32 mouse cellular contexts compared by ENCODE assay signal in the genomic region with DNA sequence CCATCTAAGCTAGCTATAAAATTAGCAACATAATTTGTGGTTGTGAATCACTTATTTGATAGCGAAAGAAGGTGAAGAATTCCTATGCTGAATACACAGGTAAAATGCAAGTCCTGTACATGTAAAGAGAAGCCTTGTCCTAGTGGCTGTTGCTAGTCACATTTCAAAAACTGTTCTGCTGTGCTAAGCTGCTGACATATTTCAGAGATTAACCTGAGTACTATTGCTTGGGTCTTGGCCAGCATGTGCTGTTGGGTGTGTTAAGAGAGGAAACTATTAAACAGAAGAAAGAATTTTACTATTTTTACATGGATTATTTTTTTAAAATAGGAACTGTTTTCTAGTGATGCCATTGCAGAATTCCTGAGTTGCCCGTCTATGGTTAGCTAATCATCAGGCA.
"Had no signal": no experiment of that assay in that cellular context is flagged by ENCODE, and none has a peak within 500 bp of the region (broad histone marks: within the 10 kb centered on the region; RNA-seq: fewer than 3 reads in every experiment).

No protein-coding gene starts in this region.

- DNase-seq: left cerebral cortex, postnatal 4 days; liver; liver, embryonic 13.5 days; liver, postnatal 0 days; lung, adult 18-20 months; lung, adult 2 months; lung, embryonic 14.5 days; lung, postnatal 10 days; lung, postnatal 14 days; lung, postnatal 36 days; lung, postnatal 4 days; midbrain, embryonic 14.5 days had no signal

- H3K27me3 ChIP-seq: limb, embryonic 12.5 days; limb, embryonic 13.5 days; limb, embryonic 15.5 days; liver, embryonic 12.5 days; liver, embryonic 13.5 days; liver, embryonic 15.5 days; lung, embryonic 15.5 days; megakaryocyte, embryonic 14.5 days; midbrain, embryonic 12.5 days; midbrain, embryonic 13.5 days; midbrain, embryonic 15.5 days; neural tube, embryonic 12.5 days had no signal

- H3K27ac ChIP-seq: limb, embryonic 10.5 days; limb, embryonic 12.5 days; limb, embryonic 13.5 days; limb, embryonic 15.5 days; liver, embryonic 12.5 days; liver, embryonic 13.5 days; liver, embryonic 14.5 days; liver, embryonic 15.5 days; lung, embryonic 15.5 days; macrophage; midbrain, embryonic 10.5 days; midbrain, embryonic 12.5 days; midbrain, embryonic 13.5 days; midbrain, embryonic 15.5 days; neural tube, embryonic 12.5 days had no signal

- H3K4me2 ChIP-seq: limb, embryonic 12.5 days; limb, embryonic 13.5 days; limb, embryonic 15.5 days; liver, embryonic 11.5 days; liver, embryonic 12.5 days; liver, embryonic 13.5 days; liver, embryonic 15.5 days; lung, embryonic 14.5 days; lung, embryonic 15.5 days; midbrain, embryonic 11.5 days; midbrain, embryonic 12.5 days; midbrain, embryonic 13.5 days; midbrain, embryonic 15.5 days; neural tube, embryonic 12.5 days had no signal

- H3K9me3 ChIP-seq: limb, embryonic 10.5 days; limb, embryonic 12.5 days; limb, embryonic 13.5 days; limb, embryonic 15.5 days; liver, embryonic 12.5 days; liver, embryonic 13.5 days; liver, embryonic 15.5 days; lung, embryonic 15.5 days; megakaryocyte, embryonic 14.5 days; midbrain, embryonic 10.5 days; midbrain, embryonic 12.5 days; midbrain, embryonic 13.5 days; midbrain, embryonic 15.5 days; neural tube, embryonic 12.5 days had no signal

- H3K9ac ChIP-seq: limb, embryonic 12.5 days; limb, embryonic 13.5 days; limb, embryonic 15.5 days; liver, embryonic 12.5 days; liver, embryonic 13.5 days; liver, embryonic 14.5 days; liver, embryonic 15.5 days; liver, postnatal 0 days; lung, embryonic 14.5 days; lung, embryonic 15.5 days; midbrain, embryonic 12.5 days; midbrain, embryonic 13.5 days; midbrain, embryonic 15.5 days; neural tube, embryonic 12.5 days had no signal

- ATAC-seq: liver, embryonic 12.5 days; liver, postnatal 0 days; lung, postnatal 0 days; midbrain, embryonic 13.5 days; midbrain, embryonic 15.5 days; midbrain, embryonic 16.5 days had no signal

- H3K36me3 ChIP-seq: limb, embryonic 10.5 days; limb, embryonic 12.5 days; limb, embryonic 13.5 days; limb, embryonic 15.5 days; liver, embryonic 12.5 days; liver, embryonic 13.5 days; liver, embryonic 15.5 days; lung, embryonic 15.5 days; midbrain, embryonic 10.5 days; midbrain, embryonic 12.5 days; midbrain, embryonic 13.5 days; midbrain, embryonic 15.5 days; neural tube, embryonic 12.5 days had no signal

- H3K4me1 ChIP-seq: limb, embryonic 10.5 days; limb, embryonic 15.5 days; liver, embryonic 12.5 days; liver, embryonic 13.5 days; liver, embryonic 15.5 days; lung, embryonic 15.5 days; megakaryocyte, embryonic 14.5 days; midbrain, embryonic 12.5 days; midbrain, embryonic 15.5 days; neural tube, embryonic 12.5 days had no signal

- H3K4me3 ChIP-seq: limb, embryonic 10.5 days; limb, embryonic 12.5 days; limb, embryonic 13.5 days; limb, embryonic 15.5 days; liver, embryonic 12.5 days; liver, embryonic 13.5 days; liver, embryonic 15.5 days; lung, embryonic 15.5 days; megakaryocyte, embryonic 14.5 days; midbrain, embryonic 10.5 days; midbrain, embryonic 12.5 days; midbrain, embryonic 13.5 days; midbrain, embryonic 15.5 days; myocyte; neural tube, embryonic 12.5 days had no signal
